Mouse (Mus musculus) embryonic facial prominence, embryonic 10.5 days (tissue): ENCODE measurements at regions not wholly inside any gene's neighbourhood (a gene's known extent, or its start where the extent isn't known, plus 50 kb on each side); places are given as distances from the start of the nearest gene placed in this dataset.
A peak's percentile ranks its signal among the peaks of the same experiment; 100 is the strongest.

Experiments used
- DNase-seq: peaks from one replicate; pipeline ENCODE4 v3.0.0-alpha.2; 2017; ENCODE audit warnings: low spot score
- H3K27ac ChIP-seq: fragments of 300-500 bp; sonication (generic); replicated peaks from 2 replicates; pipeline ENCODE4 v1.5.1; 2016; ENCODE audit warnings: mild to moderate bottlenecking
- H3K27me3 ChIP-seq: fragments of 300-500 bp; sonication (generic); replicated peaks from 2 replicates; pipeline ENCODE4 v1.6.1; 2016; ENCODE audit warnings: low read depth, mild to moderate bottlenecking; ENCODE audit not compliant: poor library complexity, severe bottlenecking
- H3K36me3 ChIP-seq: fragments of 300-500 bp; sonication (generic); replicated peaks from 2 replicates; pipeline ENCODE4 v1.6.1; 2016; ENCODE audit warnings: mild to moderate bottlenecking, moderate library complexity
- H3K4me1 ChIP-seq: fragments of 300-500 bp; sonication (generic); 2 replicates; pipeline ENCODE4 v1.6.1; 2016
- H3K4me3 ChIP-seq: fragments of 300-500 bp; sonication (generic); 2 replicates; pipeline ENCODE4 v1.5.1; 2016; ENCODE audit warnings: mild to moderate bottlenecking, moderate library complexity
- H3K9me3 ChIP-seq: fragments of 300-500 bp; sonication (generic); 2 replicates; pipeline ENCODE4 v1.6.1; 2016; ENCODE audit warnings: mild to moderate bottlenecking
- WGBS: fragments of 180-500 bp; shearing (Covaris S2); methylation state at CpG from one replicate; pipeline ENCODE4 v1.1.7; 2016; 5-methylcytosine and 5-hydroxymethylcytosine counted together

DNA sequence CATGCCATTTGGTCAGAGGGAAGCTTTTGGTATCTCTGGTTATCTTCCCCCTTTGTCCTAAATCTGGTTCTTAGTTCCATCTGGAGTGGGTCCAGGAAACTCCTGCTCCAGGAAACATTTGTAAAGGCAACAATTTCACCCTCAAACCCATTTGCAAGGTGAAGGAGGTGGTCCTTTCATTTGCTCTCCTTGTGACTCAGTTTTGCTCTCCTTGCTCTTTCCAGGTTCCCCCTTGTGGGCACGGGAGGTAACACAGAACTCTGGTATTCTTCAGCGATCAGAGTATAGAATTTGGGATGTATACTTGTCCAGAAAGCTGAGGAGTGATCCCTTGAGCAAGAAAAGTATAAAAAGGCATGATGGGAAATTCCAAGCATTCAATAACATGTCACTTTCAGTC lies 123.8 kb downstream of the Sec61b start:
- DNase-seq: peak; percentile 24
- H3K9me3 ChIP-seq: no peaks in the 10 kb centered on the region
- no peak overlapping the region for H3K4me3 ChIP-seq
- no peaks in the 10 kb centered on the region for H3K36me3 ChIP-seq
- H3K27ac ChIP-seq: no peak overlapping the region
- 38% methylated on average over 2 of the region's 2 CpGs for WGBS
- H3K27me3 ChIP-seq: no peaks in the 10 kb centered on the region
- peaks cover 12% of the 10 kb centered on the region for H3K4me1 ChIP-seq

DNA sequence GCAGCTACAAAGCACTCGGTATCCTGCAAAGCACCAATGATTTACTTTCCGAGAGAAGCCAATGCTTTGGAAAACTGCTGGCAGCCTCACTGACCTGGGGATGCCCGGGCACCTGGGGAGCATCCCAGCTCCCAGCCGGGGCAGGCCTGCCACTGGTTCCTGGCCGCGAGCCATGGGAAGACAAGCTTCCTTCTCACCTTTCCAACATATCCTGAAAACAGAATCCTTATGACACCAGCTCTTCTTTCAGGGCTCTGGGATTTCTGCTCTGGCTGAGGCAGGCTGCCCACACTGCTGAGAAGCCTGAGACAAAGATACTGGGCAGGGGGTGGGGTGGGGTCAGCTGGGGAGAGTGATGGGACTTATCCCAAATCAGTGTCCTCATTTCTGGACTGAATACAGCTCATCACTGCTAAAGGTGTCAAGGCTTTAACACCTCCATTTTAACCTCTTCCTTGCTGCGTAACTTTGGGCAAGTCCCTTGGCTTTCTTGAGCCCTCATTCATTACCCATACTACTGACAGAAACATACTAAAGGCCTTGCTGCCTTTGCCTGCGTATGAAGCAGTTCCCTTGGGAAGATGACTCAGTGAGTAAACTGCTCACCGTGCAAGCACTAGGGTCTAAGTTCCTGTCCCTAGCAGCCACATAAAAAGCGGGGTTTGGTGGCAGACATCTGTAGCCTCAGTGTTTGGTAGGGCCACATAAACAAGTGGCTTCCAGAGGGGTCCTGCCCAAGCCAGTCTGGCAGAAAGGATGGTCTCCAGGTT lies 127.0 kb downstream of the Sec61b start:
- no peaks in the 10 kb centered on the region for H3K9me3 ChIP-seq
- H3K4me3 ChIP-seq: no peak overlapping the region
- H3K4me1 ChIP-seq: peaks cover 20% of the 10 kb centered on the region
- DNase-seq: no peak
- no peaks in the 10 kb centered on the region for H3K36me3 ChIP-seq
- WGBS: 84% methylated on average over 10 of the region's 10 CpGs
- H3K27me3 ChIP-seq: no peaks in the 10 kb centered on the region
- H3K27ac ChIP-seq: no peak overlapping the region

DNA sequence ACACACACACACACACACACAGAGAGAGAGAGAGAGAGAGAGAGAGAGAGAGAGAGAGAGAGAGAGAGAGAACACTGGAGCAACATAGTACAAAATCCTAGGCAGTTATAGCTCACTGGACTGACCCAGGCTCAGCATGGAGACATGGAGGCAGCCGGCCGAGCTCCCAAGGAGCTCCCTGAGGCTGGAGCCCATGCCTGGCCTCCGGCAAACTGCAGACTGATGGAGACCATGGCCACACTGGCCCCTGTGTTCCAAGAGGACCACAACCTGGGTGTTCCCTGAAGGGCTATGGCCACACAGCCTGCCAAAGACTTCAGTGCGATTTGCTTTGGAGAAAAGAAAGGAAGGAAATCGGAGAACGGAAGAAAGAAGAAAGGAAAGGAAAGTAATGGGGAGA lies 128.9 kb downstream of the Sec61b start:
- Histone ChIP-seq H3K27ac (peak overlapping the region; percentile 74), H3K36me3 (no peaks in the 10 kb centered on the region), H3K4me1 (peaks cover 20% of the 10 kb centered on the region), H3K4me3 (peak overlapping the region; percentile 44), H3K27me3 (no peaks in the 10 kb centered on the region), H3K9me3 (no peaks in the 10 kb centered on the region)
- WGBS: 54% methylated on average over 6 of the region's 6 CpGs
- DNase-seq: peak; percentile 26

DNA sequence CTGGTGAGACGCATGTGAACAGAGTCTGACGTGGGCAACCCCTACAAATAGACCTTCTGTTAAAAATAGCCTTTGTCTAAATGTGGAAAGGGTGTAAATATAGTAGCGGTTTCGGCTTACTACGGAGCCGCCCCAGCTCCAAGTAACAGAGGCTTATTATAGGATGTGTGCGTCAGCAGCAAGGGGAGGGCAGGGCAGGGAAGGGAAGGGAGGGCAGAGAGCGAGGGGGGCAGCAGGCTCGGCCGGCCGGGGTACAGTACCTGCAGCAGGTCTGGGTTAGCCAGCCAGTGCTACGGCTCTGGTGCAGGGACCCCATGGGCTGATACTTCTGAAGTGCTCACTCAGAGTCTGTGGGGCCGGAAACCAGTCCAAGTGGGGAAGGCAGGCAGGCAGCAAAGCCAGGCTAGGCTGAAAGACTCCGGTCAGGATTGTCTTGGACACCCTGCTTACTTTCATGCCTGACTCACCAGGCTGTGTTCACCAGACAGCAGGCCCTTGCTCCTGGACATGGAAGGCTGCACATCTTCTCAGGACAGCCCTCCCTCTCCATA lies 129.5 kb downstream of the Sec61b start:
- H3K4me3 ChIP-seq: peak overlapping the region; percentile 44
- peak; percentile 55 for DNase-seq
- 28% methylated on average over 14 of the region's 14 CpGs for WGBS

DNA sequence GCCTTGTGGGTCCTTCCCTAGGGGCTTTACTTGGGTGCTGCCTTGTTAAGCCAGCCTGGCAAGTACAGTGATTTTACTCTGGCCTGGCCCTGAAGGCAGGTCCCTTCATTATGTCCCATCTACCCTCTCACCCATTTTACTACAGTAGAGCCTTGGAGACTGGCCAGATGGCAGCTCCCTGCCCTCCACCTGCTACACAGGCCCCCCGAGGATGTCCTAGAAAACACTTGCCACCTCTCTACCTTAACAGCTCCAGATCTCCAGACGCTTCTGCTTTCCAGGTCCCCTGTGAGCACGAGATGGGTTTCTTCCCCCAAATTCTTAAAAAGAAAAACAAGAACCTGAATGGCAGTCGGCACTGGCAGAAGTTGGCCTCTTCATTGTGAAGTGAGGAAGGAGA lies 131.2 kb downstream of the Sec61b start:
- Histone ChIP-seq H3K36me3 (no peaks in the 10 kb centered on the region), H3K27ac (no peak overlapping the region), H3K4me3 (no peak overlapping the region), H3K9me3 (no peaks in the 10 kb centered on the region), H3K27me3 (no peaks in the 10 kb centered on the region), H3K4me1 (peaks cover 36% of the 10 kb centered on the region)
- no peak for DNase-seq
- WGBS: 87% methylated on average over 4 of the region's 4 CpGs

More for the DNA sequence above, 129.5 kb downstream of the Sec61b start:
- Histone ChIP-seq H3K27me3 (no peaks in the 10 kb centered on the region), H3K4me1 (peaks cover 26% of the 10 kb centered on the region), H3K9me3 (no peaks in the 10 kb centered on the region), H3K36me3 (no peaks in the 10 kb centered on the region), H3K27ac (peak overlapping the region; percentile 74)

DNA sequence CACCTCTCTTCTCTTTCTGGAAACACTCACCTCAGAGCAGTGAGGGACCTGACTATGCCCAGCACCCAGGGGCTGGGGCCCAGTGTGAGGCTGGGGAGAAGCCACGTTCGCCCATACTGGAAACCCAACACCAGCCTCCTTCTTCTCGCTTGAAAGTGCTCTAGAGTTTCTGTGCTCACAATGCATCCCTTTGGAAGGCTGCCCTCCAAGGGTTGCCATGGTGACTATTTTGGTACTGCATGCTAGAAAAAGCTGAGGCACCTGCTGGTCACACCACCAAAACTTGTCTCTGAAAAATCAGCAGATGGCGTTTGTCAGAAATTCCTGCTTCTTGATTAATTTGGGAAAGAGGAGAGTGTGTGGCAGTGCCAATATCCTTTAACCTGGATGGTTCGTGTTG lies 134.2 kb downstream of the Sec61b start:
- Histone ChIP-seq H3K4me3 (no peak overlapping the region), H3K27me3 (no peaks in the 10 kb centered on the region), H3K9me3 (no peaks in the 10 kb centered on the region), H3K4me1 (peaks cover 30% of the 10 kb centered on the region), H3K36me3 (no peaks in the 10 kb centered on the region), H3K27ac (no peak overlapping the region)
- 56% methylated on average over 5 of the region's 5 CpGs for WGBS
- no peak for DNase-seq

DNA sequence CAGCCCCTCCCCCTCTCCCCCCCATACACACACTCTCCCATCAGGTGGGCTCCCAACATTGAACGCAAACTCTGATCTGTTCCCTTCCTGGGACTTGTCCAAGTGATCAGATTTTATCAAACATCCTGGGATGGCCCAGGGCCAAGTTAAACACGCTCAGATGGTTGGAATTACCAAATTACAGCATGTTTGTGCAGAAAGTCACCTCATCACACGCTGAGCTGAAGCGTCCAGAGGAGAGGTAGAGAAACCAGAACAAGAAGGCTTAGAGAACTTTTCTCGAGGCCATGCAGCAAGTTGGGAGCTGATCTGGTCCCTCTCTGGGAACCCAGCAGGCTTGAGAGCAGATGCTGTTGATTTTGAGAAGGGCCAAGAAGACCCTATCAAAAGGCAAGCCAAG lies 136.5 kb downstream of the Sec61b start:
- H3K9me3 ChIP-seq: no peaks in the 10 kb centered on the region
- no peak overlapping the region for H3K4me3 ChIP-seq
- no peak overlapping the region for H3K27ac ChIP-seq
- no peak for DNase-seq
- peaks cover 22% of the 10 kb centered on the region for H3K4me1 ChIP-seq
- H3K27me3 ChIP-seq: no peaks in the 10 kb centered on the region
- H3K36me3 ChIP-seq: no peaks in the 10 kb centered on the region
- 60% methylated on average over 5 of the region's 5 CpGs for WGBS

DNA sequence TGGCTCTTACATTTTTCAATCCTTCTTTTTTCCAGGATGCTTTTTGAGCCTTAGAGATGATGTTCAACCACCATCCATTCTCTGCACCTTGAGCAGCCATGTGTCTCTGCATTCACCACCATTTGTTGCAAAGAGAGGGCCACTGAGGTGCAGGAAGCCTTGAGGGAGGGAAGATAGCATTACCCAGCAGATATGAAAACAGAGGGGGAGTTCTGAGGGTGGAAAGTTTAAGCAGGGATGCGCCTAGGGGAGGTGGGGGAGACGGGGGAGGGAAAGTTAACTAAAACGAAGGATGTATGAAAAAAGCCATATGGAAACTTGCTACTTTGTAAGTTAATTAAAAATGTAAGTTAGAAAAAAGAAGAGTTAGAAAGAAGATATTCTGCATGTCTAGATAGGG lies 142.1 kb downstream of the Sec61b start:
- no peaks in the 10 kb centered on the region for H3K4me1 ChIP-seq
- no peak for DNase-seq
- 87% methylated on average over 3 of the region's 3 CpGs for WGBS
- H3K9me3 ChIP-seq: no peaks in the 10 kb centered on the region
- no peaks in the 10 kb centered on the region for H3K27me3 ChIP-seq
- H3K4me3 ChIP-seq: no peak overlapping the region
- H3K27ac ChIP-seq: no peak overlapping the region
- H3K36me3 ChIP-seq: no peaks in the 10 kb centered on the region

DNA sequence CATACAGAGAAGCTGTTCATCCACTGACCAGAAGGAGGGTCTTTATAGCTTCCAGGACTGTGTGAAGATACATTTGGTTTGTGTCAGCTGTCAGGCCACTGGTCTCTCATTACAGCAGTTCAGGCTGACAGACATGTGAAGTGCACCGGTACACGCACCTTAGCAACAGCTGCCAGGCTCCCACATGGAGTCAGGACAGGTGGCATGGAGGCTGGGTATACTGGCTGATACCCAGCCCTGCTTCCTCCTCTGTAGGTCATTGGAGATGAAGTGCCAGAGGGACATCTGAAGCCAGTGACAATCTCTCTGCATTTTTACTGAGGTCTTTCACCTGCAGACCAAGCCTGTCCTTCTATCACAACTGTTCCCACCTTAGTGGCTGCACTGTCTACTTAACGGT lies 146.2 kb downstream of the Sec61b start:
- no peaks in the 10 kb centered on the region for H3K9me3 ChIP-seq
- H3K4me3 ChIP-seq: no peak overlapping the region
- no peaks in the 10 kb centered on the region for H3K4me1 ChIP-seq
- DNase-seq: no peak
- no peaks in the 10 kb centered on the region for H3K27me3 ChIP-seq
- WGBS: 95% methylated on average over 3 of the region's 3 CpGs
- H3K27ac ChIP-seq: no peak overlapping the region
- H3K36me3 ChIP-seq: no peaks in the 10 kb centered on the region

DNA sequence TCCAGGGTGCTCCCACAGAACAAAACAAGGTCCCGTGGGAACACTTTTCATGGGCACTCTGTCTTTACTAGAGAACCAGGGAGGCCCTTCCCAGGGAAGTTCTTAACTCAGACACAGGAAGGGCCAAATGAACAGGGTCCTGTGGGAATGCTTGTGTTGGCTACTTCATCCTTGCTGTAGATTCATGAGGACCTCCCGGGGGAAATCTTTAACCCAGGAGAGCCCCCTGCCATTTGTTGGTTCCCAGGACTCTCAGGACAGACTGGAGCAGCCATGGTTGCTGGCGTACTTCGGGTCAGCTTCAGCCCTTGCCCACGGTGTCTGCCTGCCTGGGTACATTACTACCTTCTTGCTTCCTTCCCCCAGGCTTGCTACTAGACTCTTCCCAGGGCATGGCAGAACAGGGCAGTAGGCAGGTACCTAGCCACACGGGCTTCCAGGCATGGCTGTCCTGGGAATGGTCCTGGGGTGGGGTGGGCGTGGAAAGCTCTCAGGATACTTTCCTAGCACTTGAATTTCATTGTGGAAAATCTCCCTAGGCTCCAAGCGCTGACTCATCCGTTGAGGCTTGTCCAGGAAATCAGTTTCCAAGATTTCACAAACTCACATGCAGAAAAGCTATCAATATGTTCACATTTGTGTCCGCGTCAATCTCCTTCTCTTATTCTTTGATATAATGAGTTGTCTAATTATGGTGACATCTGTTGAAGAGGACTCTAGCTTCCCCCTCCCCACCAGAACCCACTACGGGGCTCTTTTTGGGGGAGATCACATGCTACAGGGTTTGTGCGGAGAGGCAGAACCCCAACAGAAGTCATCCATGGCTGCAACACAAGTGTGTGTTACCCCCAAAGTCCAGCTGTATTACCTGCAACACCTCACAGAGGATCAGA lies 148.6 kb downstream of the Sec61b start:
- no peaks in the 10 kb centered on the region for H3K27me3 ChIP-seq
- H3K36me3 ChIP-seq: no peaks in the 10 kb centered on the region
- H3K27ac ChIP-seq: no peak overlapping the region
- H3K4me1 ChIP-seq: no peaks in the 10 kb centered on the region
- H3K9me3 ChIP-seq: no peaks in the 10 kb centered on the region
- 91% methylated on average over 13 of the region's 13 CpGs for WGBS
- DNase-seq: no peak
- H3K4me3 ChIP-seq: no peak overlapping the region

DNA sequence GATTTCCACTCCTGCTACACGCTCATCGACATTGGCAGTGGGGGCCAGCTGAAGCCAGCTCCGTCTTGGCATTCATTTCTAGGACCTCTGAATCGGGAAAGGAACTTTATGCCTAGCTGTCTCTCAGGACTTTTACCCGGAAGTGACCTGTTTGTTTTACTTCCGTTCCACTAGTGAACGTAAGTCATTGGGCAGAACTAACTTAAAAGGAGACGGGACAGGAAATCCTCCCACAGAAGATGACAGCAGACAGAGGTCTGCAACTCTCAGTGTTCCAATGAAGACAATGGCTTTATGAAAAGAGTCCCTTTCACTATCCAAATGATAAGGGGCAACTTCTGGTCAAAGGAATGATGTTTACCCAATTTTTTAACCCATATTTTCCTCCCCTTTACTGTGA lies 155.5 kb downstream of the Sec61b start:
- DNase-seq: no peak
- Histone ChIP-seq H3K4me1 (peaks cover 4% of the 10 kb centered on the region; the same call in 1 of the 2 replicates), H3K27me3 (no peaks in the 10 kb centered on the region), H3K9me3 (no peaks in the 10 kb centered on the region), H3K4me3 (no peak overlapping the region), H3K27ac (no peak overlapping the region; the same call in 1 of the 2 replicates), H3K36me3 (no peaks in the 10 kb centered on the region)
- WGBS: 67% methylated on average over 8 of the region's 8 CpGs

DNA sequence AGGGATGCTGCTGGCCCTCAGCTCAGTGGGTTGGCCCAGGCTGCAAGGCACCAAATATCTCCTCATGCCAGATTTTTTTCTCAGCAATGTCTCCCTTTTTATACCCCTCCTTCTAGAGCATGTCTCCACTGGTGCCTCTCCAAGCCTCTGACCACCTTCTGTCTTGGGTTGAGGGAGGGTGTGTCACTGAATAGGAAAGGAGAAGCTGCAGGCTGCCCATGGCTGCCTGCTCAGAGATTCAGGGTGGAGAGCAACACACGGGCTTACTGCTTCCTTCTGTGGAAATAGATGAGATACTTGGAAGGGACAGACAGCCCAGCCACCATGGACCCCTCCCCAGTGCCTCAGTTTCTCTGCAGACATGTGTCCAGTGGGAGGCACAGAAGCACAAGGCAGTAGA lies 156.0 kb downstream of the Sec61b start:
- H3K9me3 ChIP-seq: no peaks in the 10 kb centered on the region
- no peak overlapping the region for H3K4me3 ChIP-seq
- H3K27ac ChIP-seq: no peak overlapping the region; the same call in 1 of the 2 replicates
- peaks cover 4% of the 10 kb centered on the region; the same call in 1 of the 2 replicates for H3K4me1 ChIP-seq
- 74% methylated on average over 1 of the region's 1 CpGs for WGBS
- H3K27me3 ChIP-seq: no peaks in the 10 kb centered on the region
- H3K36me3 ChIP-seq: no peaks in the 10 kb centered on the region
- DNase-seq: no peak
